Mouse (Mus musculus) urinary bladder, postnatal 10 days (tissue): Measurements from ENCODE around the gene Apoh.

Experiments
- DNase-seq: peaks from one replicate; pipeline ENCODE4 v3.0.0; 2022; ENCODE audit warnings: low spot score

The Apoh gene

DNA sequence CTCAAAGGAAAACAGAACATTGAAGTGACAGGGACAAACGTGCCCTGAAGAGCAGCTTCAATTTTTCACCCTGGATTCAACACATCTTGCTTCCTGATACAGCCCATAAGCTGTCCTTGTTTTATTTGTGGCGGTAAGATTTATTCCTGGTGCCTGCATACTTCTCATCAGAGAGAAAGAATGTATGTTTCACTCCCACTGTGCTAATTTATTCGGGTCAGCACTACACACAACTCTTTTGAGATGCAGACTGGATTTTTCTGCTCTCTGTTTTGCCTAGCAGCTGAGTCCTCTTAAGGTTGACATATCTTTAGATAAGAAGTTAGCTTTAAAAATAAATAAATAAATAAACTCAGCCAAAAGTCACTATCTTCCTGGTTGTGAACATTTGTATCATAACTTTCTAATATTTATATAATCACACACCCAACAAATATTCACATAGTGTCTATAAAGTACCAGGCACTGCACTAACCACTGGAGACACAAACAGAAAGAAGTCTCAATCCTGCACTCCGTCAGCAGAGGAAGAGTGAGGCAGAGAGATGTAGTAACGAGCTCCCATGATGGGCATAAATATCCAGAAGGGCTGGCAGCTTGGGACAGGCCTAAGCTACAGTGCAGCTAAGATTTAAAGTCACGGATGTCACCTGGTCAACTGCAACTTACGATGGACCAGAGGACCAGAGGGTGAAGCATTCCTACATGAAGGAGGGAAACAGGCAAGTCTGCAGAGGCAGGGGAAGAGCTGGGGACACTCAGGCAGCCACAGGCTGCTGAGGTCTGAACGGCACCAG, 9.4 kb upstream of the Apoh start:
- DNase-seq: no peak

DNA sequence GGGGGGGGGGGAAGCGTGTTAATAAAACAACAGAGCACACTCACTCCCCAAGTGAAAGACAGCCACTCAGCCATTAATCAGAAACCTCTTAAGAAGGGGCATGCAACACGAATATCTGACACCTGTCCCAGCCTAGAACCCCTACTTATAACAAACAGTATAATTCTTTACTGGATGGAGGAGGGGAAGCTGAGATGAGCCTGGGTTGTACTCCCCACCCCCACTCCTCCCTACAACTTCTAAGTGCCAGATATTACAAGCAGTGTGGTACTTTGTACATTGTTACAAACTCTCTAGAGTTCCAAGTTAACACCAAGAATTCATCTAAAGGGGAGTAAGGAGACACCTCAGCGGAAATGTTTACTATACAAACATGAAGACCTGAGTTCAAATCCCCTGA, 8.5 kb upstream of the Apoh start:
- no peak for DNase-seq

DNA sequence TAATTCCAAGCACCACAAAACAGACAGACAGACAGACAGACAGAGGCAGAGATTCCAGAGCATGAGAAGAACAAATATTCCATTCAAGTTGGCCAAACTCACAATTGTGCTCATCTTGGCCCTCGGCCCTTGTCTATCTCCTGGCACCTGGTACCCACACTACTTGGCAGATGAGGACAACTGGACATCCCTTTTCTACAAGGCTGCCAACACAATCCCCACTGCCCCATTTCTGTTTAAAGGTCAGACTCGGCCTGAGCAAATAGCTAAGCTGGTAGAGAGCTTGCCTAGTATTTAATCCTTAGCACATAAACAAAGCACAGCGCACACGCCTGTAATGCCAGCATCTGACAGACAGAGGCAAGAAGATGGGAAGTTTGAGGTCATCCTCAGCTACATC, 7.6 kb upstream of the Apoh start:
- no peak for DNase-seq

DNA sequence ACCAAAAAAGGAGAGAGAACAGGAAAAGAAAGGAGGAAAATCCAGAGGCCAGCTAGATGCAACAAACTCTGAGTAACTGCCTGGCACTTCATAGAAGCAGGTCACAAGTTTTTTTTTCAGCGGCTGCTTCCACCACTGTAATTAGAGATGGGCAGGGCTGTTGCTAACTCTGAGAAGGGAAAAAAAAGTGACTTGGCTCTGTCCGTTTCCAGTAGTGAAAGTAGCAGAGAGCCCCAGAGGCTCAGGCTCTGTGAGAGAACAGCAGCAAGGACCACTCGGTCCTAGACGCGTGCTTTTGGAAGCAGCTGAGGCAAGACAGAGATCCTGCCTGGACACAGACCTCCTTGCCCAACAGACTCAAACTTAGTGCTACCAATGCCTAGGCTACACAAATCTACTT, 6.7 kb upstream of the Apoh start:
- DNase-seq: no peak

DNA sequence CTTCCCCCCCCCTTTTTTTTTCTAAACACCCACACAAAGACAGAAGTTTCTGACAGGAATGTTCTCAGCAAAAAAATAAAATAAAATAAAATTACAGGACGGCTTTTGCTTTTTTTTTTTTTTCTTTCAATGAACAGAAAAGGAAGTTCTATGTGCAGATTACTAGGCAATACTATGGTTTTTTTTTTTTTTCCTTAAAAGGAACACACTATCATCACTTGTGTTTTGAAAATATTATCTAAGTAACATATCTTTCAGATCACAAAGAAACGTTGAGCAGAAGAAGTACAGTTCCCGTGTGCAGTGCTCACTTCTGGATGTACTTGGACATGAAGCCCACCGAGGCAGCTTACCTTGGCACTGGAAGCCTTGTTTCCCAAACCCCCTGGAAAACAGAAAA, 2.9 kb upstream of the Apoh start:
- DNase-seq: no peak

DNA sequence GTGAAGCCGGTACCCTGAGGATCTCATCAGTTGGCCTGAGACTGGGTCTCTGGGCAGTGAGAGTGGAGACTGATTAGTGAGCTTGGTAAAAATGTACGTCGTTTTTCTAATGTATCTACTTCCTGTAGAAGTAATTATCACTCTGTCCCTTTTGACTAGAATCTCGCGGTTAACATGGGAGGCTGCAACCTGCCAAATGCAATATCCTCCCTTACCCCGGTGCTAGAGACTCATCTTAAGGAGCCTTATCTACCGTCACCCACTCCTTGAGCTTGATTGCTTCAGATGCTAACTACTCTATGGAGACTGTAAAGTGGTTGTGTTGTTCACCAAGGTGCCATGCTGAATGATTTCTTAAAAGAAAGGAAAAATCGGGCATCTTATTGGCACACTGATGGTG, 1.4 kb upstream of the Apoh start:
- no peak for DNase-seq

DNA sequence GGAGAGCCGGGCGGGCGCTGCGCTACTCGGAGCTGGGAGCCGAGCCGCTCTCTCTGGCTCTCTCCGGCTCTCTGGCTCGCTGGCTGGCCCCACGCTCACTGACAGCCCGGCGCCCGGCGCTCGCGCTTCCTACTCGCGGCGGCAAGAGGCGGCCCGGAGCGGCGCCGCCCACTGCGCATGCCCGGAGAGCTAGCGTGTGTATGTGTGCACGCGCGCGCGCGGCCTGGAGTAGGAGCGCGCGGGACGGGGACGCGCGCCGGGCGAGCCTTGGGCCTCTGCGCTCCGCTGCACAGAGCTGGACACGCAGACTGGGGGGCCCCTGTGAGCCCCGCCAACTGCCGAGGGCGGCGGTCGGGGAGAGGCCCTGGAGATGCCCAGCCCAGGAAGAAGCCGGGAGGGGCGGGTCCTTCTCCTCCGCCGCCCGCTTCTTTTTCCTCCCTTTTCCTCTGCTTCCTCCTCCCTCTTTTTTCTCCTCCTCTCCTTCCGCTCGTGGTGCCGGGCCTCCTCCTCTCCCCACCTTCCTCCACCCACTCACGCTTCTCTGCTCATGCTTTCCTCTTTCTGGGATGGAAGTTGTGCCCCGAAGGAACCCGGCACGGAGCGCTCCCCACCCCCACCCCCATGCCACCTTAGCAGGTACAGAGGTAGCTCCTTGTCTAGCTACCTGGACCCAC, 772 bp downstream of the Apoh start, which contains the start of gene Prkca:
TSS of gene Prkca (minus strand) at position 140 of the 674 bp plus-strand sequence.
- DNase-seq: peak; percentile 73

DNA sequence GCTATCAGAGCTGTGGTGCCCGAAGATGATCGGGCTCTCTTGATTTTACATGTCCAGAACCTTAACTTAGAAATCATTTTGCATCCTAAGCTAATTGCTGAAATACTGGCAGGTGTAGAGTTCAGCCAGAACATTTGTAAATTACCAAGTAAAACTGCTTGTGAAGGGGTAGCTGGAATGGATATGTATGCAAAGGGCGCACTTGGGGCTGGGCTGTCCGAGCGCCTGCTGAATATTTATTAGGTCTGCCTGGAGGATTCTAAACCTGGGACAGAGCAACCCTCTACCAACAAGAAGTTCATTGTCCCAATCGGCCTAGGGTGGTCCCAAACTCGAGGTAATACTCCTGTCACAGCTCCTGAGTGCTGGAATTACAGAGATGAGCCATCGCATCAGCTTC, 1.6 kb downstream of the Apoh start:
- no peak for DNase-seq

DNA sequence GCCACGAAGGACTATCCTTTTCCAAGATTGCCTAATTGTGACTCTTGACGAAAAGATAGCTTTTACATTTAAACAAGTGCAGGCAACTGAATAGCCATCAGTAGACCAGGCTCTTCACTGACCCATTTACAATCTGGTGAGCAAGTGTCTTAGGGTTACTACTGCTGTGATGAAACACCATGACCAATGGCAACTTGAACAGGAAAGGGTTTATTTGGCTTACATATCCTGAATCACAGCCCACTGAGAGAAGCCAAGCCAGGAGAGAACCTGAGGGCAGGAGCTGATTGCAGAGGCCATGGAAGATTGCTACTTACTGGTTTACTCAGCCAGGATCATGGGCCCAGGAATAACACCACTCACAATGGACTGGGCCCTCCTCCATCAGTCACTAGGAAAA, 2.2 kb downstream of the Apoh start:
- no peak for DNase-seq

DNA sequence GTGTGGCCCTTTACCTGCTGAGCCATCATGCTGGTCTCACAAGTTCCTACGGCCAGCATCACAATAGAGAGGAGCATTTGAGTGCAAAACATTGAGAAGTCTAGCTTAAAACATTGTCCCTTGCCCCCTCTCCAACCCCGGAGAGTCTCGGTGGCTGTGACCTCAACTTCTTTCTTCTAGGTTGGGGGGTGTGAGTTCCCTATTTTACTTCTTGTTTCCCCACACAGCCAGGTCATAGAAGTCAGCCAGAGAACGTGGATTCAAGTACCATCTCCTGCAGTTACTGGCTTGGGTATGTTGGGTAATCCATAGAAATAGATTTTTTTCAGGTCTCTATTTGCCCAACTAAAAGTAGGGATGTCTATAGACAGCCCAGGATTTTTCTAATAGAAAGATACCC, 7.6 kb downstream of the Apoh start:
- DNase-seq: no peak

DNA sequence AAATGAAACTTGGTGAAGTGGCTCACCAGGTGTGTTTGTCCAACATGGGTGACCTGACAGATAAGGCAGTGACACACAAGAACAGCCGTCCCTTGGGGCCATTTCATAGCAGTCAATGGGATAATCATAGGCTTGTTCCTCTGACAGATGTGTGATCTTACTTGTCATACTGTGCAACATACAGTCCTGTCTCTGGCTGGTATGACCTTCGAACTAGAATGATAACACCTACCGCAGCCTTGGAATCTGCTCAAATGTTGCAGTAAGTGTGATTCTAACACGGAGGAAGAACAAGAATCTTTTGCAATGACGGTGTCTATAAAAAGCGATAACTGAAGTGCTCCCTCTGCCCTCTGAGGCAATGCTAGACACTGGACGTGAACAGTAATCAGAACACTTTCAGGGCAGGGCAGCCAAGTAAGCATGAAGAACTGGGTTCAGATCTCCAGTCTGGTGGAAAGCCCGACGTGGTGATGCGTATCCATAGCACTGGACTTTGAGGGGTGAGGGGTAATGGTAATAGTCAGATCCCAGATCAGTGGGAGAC, 9.8 kb downstream of the Apoh start:
- DNase-seq: no peak

DNA sequence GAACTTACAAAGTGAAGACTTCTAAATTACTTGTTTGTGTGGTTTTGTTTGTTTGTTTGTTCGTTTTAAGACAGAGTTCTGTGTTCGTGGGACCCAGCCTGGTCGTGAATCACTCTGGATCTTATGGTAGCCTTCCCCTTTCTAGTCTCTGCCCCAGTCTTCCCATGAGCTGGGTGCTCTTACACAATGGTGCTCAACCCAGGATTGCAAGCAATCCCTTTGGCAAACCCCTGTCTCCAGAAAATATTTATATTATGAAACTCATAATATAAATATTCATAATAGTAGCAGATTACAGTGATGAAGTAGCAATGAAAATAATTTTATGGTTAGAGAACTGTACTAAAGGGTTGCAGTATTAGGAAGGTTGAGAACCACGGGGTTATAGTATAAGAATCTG, 12.9 kb downstream of the Apoh start:
- DNase-seq: no peak

DNA sequence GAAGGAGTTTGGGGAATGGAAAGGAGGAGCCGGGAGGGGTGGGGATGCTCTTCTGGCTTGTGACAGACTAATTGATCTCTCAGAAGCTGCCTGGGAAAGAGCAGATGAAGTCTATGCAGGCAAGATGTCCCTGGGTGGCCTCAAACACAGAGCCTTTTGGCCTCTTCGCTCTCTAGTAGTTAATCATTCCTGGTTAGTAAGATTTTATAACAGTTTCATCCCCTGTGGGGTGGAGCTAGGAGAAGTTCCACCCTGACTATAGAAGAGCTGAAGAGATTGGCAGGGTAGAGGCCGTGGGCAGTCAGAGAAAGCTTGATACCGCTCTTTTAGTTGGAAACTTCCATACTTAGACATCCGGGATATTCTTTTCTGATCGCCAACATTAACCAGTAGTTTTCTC, 15.8 kb downstream of the Apoh start:
- DNase-seq: no peak

DNA sequence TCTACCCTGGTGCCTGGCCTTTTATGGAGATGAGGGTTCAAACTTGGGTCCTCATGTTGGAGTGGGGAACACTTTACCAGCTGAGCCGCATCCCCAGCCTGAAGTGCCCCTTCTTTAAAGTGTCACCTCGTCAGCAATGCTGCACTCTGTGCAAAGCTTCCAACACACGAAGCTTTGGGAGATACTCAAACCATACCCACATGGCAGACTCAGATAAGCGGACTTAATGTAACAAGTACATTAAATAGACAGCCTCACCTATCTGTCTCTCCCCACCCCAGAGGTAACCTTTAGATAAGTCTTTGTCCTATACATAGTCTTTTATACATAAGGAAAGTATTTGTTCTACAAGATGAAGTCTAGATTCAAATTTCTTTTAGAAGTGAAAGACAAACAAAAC, 17.8 kb downstream of the Apoh start:
- no peak for DNase-seq

DNA sequence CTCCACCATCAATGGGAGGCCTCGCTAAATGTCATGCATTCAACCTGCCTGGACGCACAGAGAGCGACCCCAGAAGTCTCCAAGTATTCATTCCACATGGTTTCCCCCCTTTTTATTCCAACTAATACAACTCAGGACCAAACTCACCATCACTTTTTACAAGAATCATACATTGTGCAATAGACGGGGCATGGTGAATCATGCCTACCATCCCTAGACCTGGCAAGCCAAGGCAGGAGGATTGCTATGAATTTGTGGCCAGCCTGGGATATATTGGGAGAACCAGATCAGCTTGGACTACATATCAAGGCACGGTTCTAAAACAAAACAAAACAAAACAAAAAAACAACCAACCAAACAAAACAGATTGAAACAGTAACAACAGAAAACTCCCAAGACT, 19.8 kb downstream of the Apoh start:
- no peak for DNase-seq

DNA sequence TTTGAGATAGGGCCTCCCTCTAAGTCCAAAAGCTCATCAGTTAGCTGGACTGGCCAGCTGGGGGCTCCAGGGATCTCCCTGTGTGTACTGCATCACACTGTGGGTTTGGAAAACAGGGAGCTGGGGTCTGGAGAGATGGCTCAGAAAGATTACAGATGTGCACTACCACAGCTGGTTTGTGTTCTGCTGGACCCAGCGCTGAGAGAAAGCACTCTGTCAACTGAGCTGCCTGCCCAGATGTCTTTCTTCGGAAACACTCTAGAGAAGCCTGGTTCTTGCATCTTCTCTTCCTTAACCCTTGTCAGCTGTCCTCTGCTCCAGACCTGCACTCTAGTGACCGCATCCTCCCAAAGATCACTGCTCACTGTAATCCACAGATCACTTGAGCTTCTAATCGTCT, 20.8 kb downstream of the Apoh start:
- DNase-seq: no peak

DNA sequence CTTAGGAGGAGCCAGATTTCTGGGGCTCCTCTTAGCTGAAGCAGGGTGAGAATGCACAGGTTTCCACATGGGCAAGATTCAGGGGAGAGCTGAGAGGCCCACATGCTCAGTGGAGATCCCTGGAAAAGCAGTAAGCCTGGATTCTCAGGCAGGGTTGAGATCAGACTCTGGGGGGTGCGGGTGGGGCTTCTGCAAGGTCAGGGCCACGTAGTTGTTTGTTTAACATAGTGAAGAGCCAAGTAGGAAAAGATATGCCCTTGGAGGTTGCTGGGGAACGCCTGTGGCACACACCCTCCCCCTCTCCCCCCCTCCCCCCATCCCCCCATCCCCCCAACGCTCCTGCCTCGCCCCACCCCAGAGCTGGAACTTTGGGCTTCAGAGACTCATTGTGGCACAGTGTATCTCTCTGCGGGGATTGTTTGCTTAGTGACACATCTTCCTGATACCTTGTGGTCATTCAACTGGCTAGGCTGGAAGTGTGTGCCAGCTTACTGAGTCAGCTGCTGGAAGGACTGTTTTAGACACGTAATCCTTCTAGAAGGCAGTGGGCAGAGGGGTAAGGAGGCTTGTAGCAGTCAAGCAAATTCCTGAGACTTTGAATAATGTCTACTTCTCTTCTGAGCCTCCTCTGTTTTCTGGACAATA, 21.9 kb downstream of the Apoh start:
- DNase-seq: no peak

DNA sequence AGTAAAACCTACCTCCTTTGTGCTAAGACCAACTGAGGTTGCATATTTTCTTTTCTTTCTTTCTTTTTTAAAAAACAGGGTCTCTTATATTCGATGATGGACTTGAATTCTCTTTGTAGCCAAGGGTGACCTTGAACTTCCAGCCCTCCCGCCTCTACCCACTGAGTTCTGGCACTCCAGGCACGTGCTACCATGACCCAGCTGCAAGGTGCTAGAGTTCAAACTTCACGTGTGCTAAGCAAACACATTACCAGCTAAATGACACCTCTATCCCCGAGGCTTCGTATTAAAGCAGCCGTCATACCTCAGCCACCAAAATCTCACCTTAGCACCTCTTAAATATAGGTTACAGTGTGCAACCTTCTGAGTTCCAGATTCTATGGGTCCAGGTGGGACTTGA, 22.4 kb downstream of the Apoh start:
- DNase-seq: no peak

DNA sequence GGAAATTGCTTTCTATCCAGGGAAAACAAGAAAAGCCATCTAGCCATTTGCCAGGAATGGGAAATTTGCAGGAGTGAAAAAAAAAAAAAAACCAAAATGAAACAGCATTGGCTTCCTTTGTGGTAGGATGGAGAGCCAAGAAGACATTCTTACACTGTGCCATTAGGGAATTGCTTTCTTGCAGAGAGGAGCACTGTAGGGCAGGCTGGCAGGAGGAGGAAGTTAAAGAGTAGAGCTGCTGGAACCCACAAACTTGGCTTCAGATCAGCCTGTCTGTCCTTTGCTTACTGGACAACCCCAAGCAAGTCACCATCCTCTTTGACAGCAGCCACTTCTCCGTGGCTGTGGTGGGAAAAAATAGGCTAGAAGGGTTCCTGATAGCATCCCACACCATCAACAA, 23.9 kb downstream of the Apoh start:
- no peak for DNase-seq

DNA sequence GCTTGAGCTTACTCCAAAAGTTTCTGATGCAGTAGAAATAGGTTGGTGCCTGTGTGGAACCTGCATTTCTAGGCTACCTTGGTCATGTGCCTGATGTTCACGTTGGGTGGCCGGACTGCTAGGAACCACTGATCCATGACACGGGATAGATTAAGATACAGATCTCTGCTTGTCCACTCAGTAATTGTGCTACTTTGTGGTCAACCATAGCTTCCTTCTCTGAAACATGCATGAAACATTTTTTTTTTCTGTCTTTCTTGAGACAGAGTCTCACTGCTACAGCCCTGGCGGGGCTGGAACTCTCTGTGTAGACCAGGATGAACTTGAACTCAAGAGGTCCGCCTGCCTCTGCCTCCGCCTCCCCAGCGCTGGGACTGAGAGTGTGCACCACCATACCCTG, 33.7 kb downstream of the Apoh start:
- no peak for DNase-seq

DNA sequence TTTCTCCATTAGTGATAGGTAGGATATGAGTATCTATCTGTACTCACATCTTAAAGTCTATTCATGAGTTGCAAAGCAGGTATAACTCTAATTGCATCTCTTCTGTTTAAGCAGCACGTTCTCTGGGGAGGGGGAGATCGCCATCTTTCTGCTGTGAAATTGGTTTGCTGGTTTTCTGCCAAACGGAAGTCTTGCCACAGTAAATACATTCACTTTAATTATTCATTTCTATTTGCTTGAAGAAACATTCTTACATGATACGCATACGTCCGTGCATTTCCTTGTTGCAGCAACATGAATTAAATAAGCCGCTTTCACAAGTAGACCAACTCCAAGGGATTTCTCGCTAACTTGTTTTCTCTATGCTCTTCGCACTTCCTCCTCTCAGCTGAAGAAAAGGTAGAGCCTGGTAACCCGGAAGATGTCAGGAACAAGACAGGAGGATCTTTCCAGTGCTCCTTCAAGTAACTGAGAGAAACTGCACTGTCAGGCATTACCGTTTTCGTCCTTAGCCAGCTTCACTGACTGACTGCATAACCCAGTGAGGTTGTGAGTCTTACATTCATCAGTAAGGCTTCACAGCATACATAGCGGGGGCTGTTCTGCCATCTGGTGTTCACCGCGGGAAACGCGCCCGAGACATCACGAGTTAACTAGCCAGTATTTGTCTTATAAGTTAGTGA, 34.7 kb downstream of the Apoh start:
- DNase-seq: no peak

DNA sequence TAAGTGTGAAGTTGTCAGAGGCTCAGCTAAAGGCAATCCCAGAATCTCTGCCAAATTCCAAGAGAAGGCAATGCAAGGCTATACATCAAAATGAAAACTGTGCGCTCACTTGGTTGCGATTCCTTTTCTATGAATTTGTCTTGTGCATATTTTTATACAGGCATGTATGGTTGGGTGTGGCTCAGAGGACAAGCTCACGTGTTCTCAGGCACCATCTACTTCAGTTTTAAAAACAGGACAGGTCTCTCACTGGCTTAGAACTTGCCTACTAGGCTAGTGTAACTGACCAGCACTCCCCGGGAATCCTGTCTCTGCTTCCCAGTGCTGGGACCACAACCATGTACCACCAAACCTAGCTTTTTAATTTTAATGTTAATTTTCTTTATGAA, 35.2 kb downstream of the Apoh start:
- DNase-seq: no peak

DNA sequence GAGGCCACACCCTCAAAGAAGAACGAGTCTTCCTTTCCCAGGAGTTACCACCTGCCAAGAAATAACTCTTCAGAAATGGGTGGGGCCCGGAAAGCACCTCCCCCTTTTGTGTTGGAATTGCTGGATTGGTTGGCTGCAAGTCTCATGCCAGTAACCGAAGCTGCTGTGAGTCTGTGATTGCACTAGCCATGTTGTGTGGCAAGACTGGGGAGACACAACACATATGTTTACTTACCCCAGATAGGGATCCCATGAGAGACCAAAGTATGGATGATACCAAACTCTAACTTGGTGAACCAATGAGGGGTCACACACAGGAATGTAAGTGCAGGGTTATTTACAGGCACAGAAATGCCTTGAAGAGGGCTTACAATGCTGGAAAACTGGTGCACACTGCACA, 39.5 kb downstream of the Apoh start:
- no peak for DNase-seq
